Mouse (Mus musculus) lung, postnatal 0 days (tissue): ENCODE measurements at regions not wholly inside any gene's neighbourhood (a gene's known extent, or its start where the extent isn't known, plus 50 kb on each side); places are given as distances from the start of the nearest gene placed in this dataset.

ENCODE experiments used
- ATAC-seq: fragments of 200-750 bp; cut with Nextera tagmentation; 2 replicates; pipeline ENCODE4 v1.8.0; 2017; ENCODE audit warnings: moderate library complexity
- DNase-seq: peaks from one replicate; pipeline ENCODE4 v3.0.0-alpha.2; 2016; ENCODE audit warnings: low spot score
- H3K27ac ChIP-seq: fragments of 300-500 bp; sonication (generic); 2 replicates; pipeline ENCODE4 v1.5.1; 2014; ENCODE audit warnings: antibody characterized with exemption, mild to moderate bottlenecking, low read length, mixed read lengths
- H3K27me3 ChIP-seq: fragments of 300-500 bp; sonication (generic); replicated peaks from 2 replicates; pipeline ENCODE4 v1.6.1; 2014; ENCODE audit warnings: low read length, mixed read lengths; ENCODE audit not compliant: insufficient read depth
- H3K36me3 ChIP-seq: fragments of 300-500 bp; sonication (generic); 2 replicates; pipeline ENCODE4 v1.6.1; 2014; ENCODE audit warnings: low read length, mixed read lengths; ENCODE audit not compliant: insufficient read depth
- H3K4me1 ChIP-seq: fragments of 300-500 bp; sonication (generic); 2 replicates; pipeline ENCODE4 v1.6.1; 2014; ENCODE audit warnings: antibody characterized with exemption, low read depth, low read length, mixed read lengths; ENCODE audit not compliant: insufficient read depth
- H3K4me2 ChIP-seq: fragments of 300-500 bp; sonication (generic); replicated peaks from 2 replicates; pipeline ENCODE4 v1.6.1; 2014; ENCODE audit warnings: low read depth, mild to moderate bottlenecking, low read length, moderate library complexity, mixed read lengths
- H3K4me3 ChIP-seq: fragments of 300-500 bp; sonication (generic); 2 replicates; pipeline ENCODE4 v1.5.1; 2014; ENCODE audit warnings: low read depth, low read length
- H3K9ac ChIP-seq: fragments of 300-500 bp; sonication (generic); replicated peaks from 2 replicates; pipeline ENCODE4 v1.6.1; 2014; ENCODE audit warnings: low read depth, mild to moderate bottlenecking
- H3K9me3 ChIP-seq: fragments of 300-500 bp; sonication (generic); 2 replicates; pipeline ENCODE4 v1.6.1; 2016; ENCODE audit warnings: low read length, mixed read lengths
- CTCF ChIP-seq: IDR thresholded peaks from 2 replicates; pipeline ENCODE4 v1.5.1; 2016; ENCODE audit warnings: antibody characterized with exemption, mild to moderate bottlenecking
- EP300 ChIP-seq: IDR thresholded peaks from 2 replicates; pipeline ENCODE4 v1.6.1; 2016; ENCODE audit warnings: antibody characterized with exemption, mild to moderate bottlenecking, control low read depth
- WGBS: fragments of 180-500 bp; shearing (Covaris S2); extraction: QIAGEN DNeasy Blood & Tissue Kit; methylation state at CpG from one replicate; pipeline ENCODE4 v1.1.7; 2014; 5-methylcytosine and 5-hydroxymethylcytosine counted together

GRCm38 (mm10) chr1:185657286-185657685 lies 202.6 kb downstream of the Slc30a10 start:
- H3K27me3 ChIP-seq, result no peaks in the 10 kb centered on the region
- 87% methylated on average over 8 of the region's 8 CpGs for WGBS
- H3K9me3 ChIP-seq, result no peaks in the 10 kb centered on the region
- ATAC-seq (no peak), DNase-seq (no peak)
- H3K36me3 ChIP-seq, result no peaks in the 10 kb centered on the region
- no peak overlapping the region for H3K27ac ChIP-seq
- no peaks in the 10 kb centered on the region for H3K4me1 ChIP-seq
- TF ChIP-seq CTCF (no peak), EP300 (no peak)
- no peak overlapping the region for H3K4me2 ChIP-seq
- no peak overlapping the region for H3K4me3 ChIP-seq
- H3K9ac ChIP-seq, result no peak overlapping the region

GRCm38 (mm10) chr1:185659476-185659875 lies 204.8 kb downstream of the Slc30a10 start:
- H3K4me1 ChIP-seq, result no peaks in the 10 kb centered on the region
- no peak overlapping the region for H3K27ac ChIP-seq
- no peaks in the 10 kb centered on the region for H3K36me3 ChIP-seq
- no peak for DNase-seq
- WGBS, result 70% methylated on average over 5 of the region's 5 CpGs
- TF ChIP-seq CTCF (no peak), EP300 (no peak)
- H3K4me2 ChIP-seq, result no peak overlapping the region
- no peak overlapping the region for H3K9ac ChIP-seq
- no peaks in the 10 kb centered on the region for H3K27me3 ChIP-seq
- no peaks in the 10 kb centered on the region for H3K9me3 ChIP-seq
- no peak overlapping the region for H3K4me3 ChIP-seq
- ATAC-seq, result no peak

- H3K27me3 ChIP-seq, result no peaks in the 10 kb centered on the region
- H3K36me3 ChIP-seq, result no peaks in the 10 kb centered on the region
- no peaks in the 10 kb centered on the region for H3K4me1 ChIP-seq
- DNase-seq, result no peak
- ATAC-seq, result no peak
- no peak overlapping the region for H3K27ac ChIP-seq
- H3K4me2 ChIP-seq, result no peak overlapping the region
- TF ChIP-seq CTCF (no peak), EP300 (no peak)
- WGBS, result 75% methylated on average over 3 of the region's 3 CpGs
- H3K4me3 ChIP-seq, result no peak overlapping the region
- no peak overlapping the region for H3K9ac ChIP-seq
- no peaks in the 10 kb centered on the region for H3K9me3 ChIP-seq
Measured at GRCm38 (mm10) chr1:185662336-185662735, 207.7 kb downstream of the Slc30a10 start.

GRCm38 (mm10) chr1:185670029-185670741 lies 215.5 kb downstream of the Slc30a10 start:
- Histone ChIP-seq H3K27me3 (no peaks in the 10 kb centered on the region), H3K4me3 (no peak overlapping the region), H3K36me3 (no peaks in the 10 kb centered on the region), H3K27ac (no peak overlapping the region), H3K9ac (no peak overlapping the region), H3K9me3 (no peaks in the 10 kb centered on the region), H3K4me1 (no peaks in the 10 kb centered on the region), H3K4me2 (no peak overlapping the region)
- ATAC-seq (no peak), DNase-seq (no peak)
- 74% methylated on average over 5 of the region's 5 CpGs for WGBS
- TF ChIP-seq CTCF, result no peak
- no peak for TF ChIP-seq EP300

GRCm38 (mm10) chr1:185672940-185673339 lies 218.3 kb downstream of the Slc30a10 start:
- Histone ChIP-seq H3K27me3 (no peaks in the 10 kb centered on the region), H3K9ac (no peak overlapping the region), H3K9me3 (no peaks in the 10 kb centered on the region), H3K4me1 (no peaks in the 10 kb centered on the region), H3K4me2 (no peak overlapping the region), H3K4me3 (no peak overlapping the region), H3K36me3 (no peaks in the 10 kb centered on the region), H3K27ac (no peak overlapping the region)
- no peak for TF ChIP-seq CTCF
- no peak for TF ChIP-seq EP300
- DNase-seq (no peak), ATAC-seq (no peak)
- WGBS, result 37% methylated on average over 3 of the region's 3 CpGs

GRCm38 (mm10) chr1:185675674-185676420 lies 221.2 kb downstream of the Slc30a10 start:
- no peak for TF ChIP-seq CTCF
- peak; percentile 53 for TF ChIP-seq EP300
- no peak overlapping the region for H3K27ac ChIP-seq
- H3K36me3 ChIP-seq, result no peaks in the 10 kb centered on the region
- H3K4me2 ChIP-seq, result no peak overlapping the region
- ATAC-seq, result peak; percentile 78
- no peaks in the 10 kb centered on the region for H3K4me1 ChIP-seq
- no peak overlapping the region for H3K4me3 ChIP-seq
- H3K9me3 ChIP-seq, result no peaks in the 10 kb centered on the region
- peak; percentile 74 for DNase-seq
- H3K27me3 ChIP-seq, result no peaks in the 10 kb centered on the region
- WGBS, result 44% methylated on average over 11 of the region's 11 CpGs
- no peak overlapping the region for H3K9ac ChIP-seq
